Mouse (Mus musculus) testis, adult 2 months (tissue): ENCODE data around the gene Serpina3a.

Experiments used
- CTCF ChIP-seq: fragments of 200-500 bp; IDR thresholded peaks from 2 replicates; pipeline ENCODE4 v1.5.1; 2012; ENCODE audit warnings: low read depth, mild to moderate bottlenecking, inconsistent platforms, low read length, moderate library complexity; ENCODE audit not compliant: control insufficient read depth, insufficient read depth, insufficient replicate concordance
- POLR2A ChIP-seq: fragments of 200-500 bp; IDR thresholded peaks from 2 replicates; pipeline ENCODE4 v1.6.1; 2012; ENCODE audit warnings: low read depth, mild to moderate bottlenecking, inconsistent platforms, low read length, moderate library complexity; ENCODE audit not compliant: control insufficient read depth

DNA sequence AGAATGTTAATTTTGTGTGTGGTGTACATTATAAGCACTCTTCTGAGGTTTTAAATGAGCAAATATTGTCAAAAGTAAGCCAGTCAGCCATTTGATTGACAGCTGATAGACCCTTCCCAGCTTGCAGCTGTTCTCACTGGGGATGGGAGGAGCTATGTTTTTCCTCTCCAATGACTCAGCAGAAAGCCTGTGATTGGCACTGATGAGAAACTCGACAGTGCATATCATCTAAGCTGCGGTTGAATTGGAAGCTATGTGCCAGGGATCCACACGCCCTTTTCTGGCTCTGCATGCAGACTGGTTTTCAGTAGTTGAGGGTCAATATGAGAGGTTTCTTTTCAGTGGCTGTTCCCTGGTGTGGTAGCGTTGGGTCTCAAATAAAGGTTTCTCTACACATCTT, 48.0 kb upstream of the Serpina3a start:
- TF ChIP-seq CTCF (no peak), POLR2A (no peak)
